Mouse (Mus musculus): ENCODE results near the gene Clrn3.
"Not testable (repeated sequence)": the region's sequence is repeated elsewhere in the genome, so short reads cannot be mapped to it uniquely, and the experiment has no call there.

Clrn3 gene

DNA sequence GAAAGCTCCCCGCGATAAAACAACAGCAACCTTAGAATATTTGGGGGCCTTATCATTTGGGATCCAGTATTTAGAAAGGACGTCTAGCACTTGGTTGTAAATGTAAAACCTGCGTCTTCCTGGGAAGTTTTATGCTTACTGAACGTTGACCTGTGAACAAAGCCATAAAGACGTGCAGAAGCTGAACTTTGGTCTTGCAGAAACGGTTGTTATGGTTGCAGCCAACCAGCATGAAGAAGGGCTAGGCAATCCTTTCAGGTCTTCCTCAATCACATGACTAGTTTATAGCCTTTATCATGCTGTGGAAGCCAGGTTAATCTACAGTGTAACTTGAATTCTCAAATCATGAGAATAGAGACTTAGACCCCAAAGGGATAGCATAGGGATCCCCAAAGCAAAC, at the start of gene Clrn3:
TSS of gene Clrn3 (minus strand) at position 140 of the 400 bp plus-strand sequence.
- DNase-seq (ENCODE audit: low spot score in 2 of 2), result no peak

DNA sequence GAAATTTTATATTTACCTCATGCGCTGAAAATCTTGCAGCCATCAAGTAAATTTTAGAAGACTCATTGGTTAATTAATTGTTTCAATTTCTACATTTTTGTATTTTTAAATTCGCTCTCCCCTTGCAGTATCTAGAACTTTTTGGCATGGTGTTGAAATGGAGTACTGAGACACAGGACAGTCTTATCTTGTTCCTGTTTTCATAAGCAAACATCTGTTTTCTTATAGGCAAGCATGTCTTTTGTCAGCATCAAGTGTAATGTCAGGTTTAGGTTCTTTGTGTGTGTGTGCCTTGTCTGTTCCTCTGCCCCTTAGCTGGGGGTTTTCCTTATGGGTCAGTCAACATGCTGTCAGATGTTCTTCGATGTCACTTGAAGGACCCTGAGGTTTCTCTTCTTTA, 47.9 kb upstream of the Clrn3 start:
- no peak for DNase-seq (ENCODE audit: low spot score in 2 of 2)

- not testable (repeated sequence) for DNase-seq (ENCODE audit: low spot score in 2 of 2)
Observed at GRCm38 (mm10) chr7:135575319-135576069, 47.0 kb upstream of the Clrn3 start.

GRCm38 (mm10) chr7:135571951-135572559, 43.6 kb upstream of the Clrn3 start:
- peak in 1 of 2 experiments; percentile 26 for DNase-seq (ENCODE audit: low spot score in 2 of 2)

DNA sequence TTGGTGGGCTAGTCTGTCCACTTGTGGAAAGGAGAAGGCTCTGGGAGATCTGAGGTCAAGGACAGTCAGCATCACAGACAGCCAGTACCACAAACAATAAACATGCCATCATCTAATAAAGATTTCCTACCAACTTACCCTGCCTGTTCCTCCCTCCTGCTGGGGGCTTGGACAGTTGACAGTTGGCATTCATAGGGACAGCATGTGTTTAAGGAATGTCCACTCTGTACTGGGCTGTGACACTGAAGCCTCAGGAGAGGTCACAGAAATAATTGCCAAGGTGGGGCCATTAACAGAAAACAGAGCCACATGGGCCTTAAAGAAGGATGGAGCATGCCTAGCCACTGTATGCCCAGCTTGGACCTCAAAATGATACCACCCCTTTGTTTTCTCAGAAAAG, 42.9 kb upstream of the Clrn3 start:
- no peak for DNase-seq (ENCODE audit: low spot score in 2 of 2)

DNA sequence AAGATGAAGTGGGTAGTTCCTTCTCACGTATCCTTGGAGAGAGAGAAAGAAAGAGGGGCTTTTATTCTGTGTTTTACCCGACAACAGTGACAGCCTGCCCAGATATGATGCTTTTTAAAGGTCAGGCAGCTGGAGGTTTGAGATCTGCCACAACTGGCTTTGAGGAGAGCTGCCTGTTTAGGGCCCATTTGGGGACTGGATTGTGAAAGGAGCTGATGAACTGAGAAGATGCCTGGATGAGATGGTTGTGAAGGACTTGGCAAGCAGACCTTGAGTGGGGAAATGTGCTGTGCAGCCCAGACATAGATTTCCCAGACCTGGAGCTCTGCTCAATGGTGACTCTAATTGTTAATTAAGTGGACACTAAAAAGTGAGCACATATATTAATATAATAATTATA, 40.1 kb upstream of the Clrn3 start:
- DNase-seq (ENCODE audit: low spot score in 2 of 2), result no peak

- DNase-seq (ENCODE audit: low spot score in 2 of 2), result no peak
Observed at GRCm38 (mm10) chr7:135567582-135567981, 39.1 kb upstream of the Clrn3 start.

DNA sequence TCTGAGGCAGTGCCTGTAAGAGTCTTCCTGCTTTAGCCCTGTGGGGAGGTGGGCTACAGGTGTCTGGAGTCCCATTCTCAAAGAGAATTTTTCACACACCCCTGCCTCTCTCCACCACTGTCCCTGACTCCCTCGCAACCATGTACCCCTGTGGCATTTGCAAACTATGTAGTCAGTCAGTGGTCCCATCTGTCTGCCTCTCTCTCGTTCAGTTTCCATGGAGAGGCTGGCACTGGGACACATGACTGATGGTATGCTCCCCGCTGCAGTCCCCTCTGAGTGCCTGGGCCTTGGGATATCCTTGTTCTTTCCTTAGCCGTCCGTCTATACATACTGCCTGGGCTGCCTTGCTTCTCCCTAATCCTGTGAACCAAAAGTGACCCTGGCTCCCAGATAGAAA, 37.6 kb upstream of the Clrn3 start:
- DNase-seq (ENCODE audit: low spot score in 2 of 2), result no peak

GRCm38 (mm10) chr7:135564022-135564421, 35.6 kb upstream of the Clrn3 start:
- no peak for DNase-seq (ENCODE audit: low spot score in 2 of 2)

- no peak for DNase-seq (ENCODE audit: low spot score in 2 of 2)
Observed at GRCm38 (mm10) chr7:135560280-135560679, 31.8 kb upstream of the Clrn3 start.

GRCm38 (mm10) chr7:135556663-135557402, 28.4 kb upstream of the Clrn3 start:
- DNase-seq (ENCODE audit: low spot score in 2 of 2), result no peak

- DNase-seq (ENCODE audit: low spot score in 2 of 2), result no peak
Observed at GRCm38 (mm10) chr7:135553550-135553949, 25.1 kb upstream of the Clrn3 start.

GRCm38 (mm10) chr7:135551547-135551946, 23.1 kb upstream of the Clrn3 start:
- DNase-seq (ENCODE audit: low spot score in 2 of 2), result no peak

GRCm38 (mm10) chr7:135548434-135548833, 20.0 kb upstream of the Clrn3 start:
- DNase-seq (ENCODE audit: low spot score in 2 of 2), result no peak

DNA sequence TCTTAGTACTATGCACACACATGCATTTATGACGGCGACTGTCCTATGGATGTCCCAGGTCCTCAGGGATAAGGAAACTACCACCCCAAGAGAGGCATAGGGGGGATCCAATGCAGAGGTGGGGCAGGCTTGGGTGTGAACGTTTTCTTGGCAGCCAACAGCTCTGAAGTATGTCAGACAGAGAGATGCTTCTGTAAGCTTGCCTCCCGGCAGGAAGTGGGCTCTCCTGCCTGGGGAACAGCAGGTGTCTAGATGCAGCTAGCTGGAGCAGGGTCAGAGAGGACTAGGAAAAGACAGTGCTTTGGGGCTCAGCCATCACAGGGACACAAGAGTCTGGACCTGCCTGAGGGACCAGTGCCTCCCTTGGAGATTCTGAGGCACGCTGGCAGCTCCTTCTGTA, 18.1 kb upstream of the Clrn3 start:
- no peak for DNase-seq (ENCODE audit: low spot score in 2 of 2)

- DNase-seq (ENCODE audit: low spot score in 2 of 2), result no peak
Observed at GRCm38 (mm10) chr7:135545957-135546356, 17.5 kb upstream of the Clrn3 start.

DNA sequence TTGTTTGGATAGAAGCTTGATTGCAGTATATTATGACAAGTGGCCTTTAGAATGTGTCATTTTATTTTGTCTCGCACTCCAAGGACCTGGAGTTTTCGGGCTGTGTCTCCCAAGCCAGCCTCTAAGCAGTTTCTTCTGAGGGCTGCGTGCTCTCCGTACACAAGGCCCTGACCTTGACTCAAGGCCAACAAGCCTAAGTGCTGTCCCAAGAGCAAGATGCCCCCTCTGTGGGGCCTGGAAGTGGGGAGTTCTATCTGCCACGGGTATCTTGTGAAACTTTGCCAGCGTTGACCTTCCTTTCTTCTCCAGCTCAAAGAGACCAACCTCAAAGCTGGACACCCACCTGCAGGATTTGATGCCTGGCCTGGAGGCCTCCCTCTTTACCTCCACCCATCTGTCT, 15.9 kb upstream of the Clrn3 start:
- DNase-seq (ENCODE audit: low spot score in 2 of 2), result no peak

DNA sequence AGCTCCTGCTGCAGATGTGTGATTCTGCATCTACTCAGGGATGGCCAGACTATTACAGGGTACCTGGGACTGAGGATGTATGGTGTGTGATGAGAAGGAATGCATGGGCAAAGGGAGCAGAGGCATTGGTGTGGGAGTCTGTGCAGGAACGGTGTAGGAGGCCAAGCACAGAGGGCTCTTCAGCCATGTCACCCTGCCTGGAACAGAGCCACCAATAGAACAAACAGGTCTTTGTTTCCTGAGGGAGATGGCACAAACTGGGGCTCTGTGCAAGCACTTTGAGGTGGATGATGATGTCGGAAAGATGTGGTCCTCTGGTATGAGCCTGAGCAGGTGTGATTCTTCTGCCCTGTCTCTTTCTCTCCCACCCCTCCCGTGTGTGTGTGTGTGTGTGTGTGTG, 14.6 kb upstream of the Clrn3 start:
- no peak for DNase-seq (ENCODE audit: low spot score in 2 of 2)

DNA sequence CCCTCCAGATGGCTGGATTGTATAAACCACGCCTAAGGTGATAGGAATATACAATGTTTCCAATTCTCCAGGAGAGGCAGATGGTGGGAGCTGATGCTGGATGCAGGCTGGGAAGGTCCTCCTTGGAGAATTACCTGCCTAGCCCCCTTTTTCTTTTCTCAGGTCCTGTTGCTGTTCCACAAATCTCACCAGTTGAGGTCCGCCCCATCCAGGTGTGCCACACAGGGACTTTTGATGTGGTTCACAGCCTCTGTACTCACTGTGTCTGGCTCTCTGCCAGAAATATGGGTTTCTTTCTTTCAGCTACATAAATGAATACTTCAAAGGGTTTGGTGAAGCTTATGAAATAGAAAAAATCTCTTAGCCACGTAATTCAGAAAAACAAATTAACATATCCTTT, 13.8 kb upstream of the Clrn3 start:
- no peak for DNase-seq (ENCODE audit: low spot score in 2 of 2)

DNA sequence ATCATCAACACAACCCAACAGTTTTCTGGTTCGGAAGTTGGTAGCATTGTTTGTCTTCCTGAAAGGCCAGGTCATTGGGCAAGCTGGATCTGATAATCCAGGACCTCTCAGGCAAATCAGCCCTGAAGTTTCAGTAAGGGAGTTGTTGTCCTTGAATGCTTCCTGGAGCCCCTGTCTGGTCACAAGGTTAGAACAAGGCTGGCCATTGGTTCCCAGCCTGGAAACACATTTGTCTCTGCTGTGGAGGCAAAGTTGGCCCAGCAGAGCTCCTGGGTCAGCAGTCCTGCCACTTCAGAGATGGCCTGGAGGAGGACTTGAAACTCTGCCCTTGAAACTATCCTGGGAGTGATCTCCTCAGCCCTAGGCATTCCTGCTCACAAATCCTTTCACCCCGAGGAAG, 11.0 kb upstream of the Clrn3 start:
- DNase-seq (ENCODE audit: low spot score in 2 of 2), result no peak

DNA sequence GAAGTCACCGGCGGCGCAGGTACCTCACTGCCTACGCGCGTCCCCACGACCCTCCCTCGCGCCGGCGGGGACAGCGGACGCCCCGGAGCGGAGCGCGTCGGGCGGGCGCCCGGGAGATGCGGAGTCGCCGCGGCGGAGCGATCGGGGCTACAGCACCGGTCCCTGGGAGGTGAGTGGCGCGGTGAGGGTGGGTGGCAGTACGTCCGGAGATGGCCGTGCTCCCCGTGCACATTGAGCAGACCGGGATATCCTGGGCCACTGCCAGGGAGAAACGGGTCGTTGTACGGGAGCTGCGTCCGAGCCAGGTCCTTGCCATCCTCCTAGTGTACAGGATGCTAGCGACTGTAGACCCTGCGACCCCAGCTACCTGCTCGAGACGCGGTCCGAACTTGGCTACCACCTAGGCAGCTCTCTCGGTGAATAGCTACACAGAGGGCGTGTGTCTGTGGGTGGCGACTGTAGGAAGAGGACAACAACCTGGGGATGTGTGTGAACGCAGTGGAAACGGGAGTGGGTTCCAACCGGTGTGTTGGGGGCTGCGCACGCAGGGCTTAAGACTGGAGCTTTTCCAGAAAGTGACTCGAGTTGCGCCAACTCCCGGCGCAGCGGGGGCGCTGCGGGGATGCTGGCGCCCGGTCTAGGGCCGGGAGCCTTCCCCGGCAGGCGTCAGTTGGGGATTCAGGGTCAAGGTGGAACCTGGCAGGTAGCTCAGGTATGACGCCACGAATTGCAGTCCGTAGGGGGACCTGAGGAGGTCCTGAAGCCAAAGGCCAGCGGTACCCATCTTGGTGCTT, 9.7 kb upstream of the Clrn3 start:
- DNase-seq (ENCODE audit: low spot score in 2 of 2), result peak; percentile 29 to 48

DNA sequence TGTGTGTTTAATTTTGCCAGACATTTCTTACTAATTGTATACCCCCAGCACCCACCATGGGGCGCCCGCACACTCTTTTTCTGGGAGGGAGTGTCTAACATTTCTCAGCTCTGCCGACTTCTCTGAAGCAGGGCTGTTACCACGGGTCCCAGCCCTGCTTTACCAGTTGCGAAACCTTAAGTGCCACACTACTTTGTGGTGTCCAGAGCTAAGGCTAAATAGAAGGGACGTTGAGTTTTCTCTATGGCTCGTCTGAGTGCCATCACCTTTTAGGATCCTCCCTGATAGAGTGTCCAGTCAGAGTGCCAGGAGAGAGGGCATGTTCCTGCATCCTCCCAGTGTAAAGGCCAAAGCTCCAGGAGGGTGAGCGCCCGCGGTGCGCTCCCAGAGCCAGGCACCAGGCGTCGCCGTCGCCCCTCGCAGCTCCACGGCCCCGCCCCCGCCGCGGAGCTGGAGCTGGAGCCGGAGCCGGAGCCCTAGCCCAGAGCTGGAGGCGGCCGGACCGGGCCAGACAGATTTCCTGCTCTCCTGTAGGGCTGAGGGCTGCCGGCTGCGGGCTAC, 9.0 kb upstream of the Clrn3 start, which contains the start of gene Ptpre:
TSS of gene Ptpre (plus strand) at position 141 of the 561 bp plus-strand sequence.
- peak; percentile 77 to 85 for DNase-seq (ENCODE audit: low spot score in 2 of 2)

All from right cerebral cortex, postnatal 36 days (tissue).